Mouse (Mus musculus) gastrocnemius, adult 18-20 months (tissue): ENCODE data around the gene Tor1aip2. TPM values are rescaled to one million over a fixed set of nuclear protein-coding genes. Genes with fewer than 3 reads are reported as not detected.
"Not testable (repeated sequence)": the region's sequence is repeated elsewhere in the genome, so short reads cannot be mapped to it uniquely, and the experiment has no call there.

Source experiments
- DNase-seq: peaks from one replicate; pipeline ENCODE4 v3.0.0; 2021; ENCODE audit warnings: low spot score
- long read RNA-seq, 2 experiments: library from polyadenylated mRNA; stranded (forward); transcript quantifications; one replicate each; pipeline ENCODE4 v2.0.0; 2021
- total RNA-seq, 2 experiments: library from RNA; stranded (reverse); gene quantifications; 2 replicates each; pipeline ENCODE4 v1.2.3; 2021

Tor1aip2 gene
- 10 to 100 TPM; 46.9 to 55.6 TPM for total RNA-seq
- long read RNA-seq, experiment 1, transcript Tor1aip2-202 (2 exons, 2,529 nt) = minor isoform, 7 of 36 reads
- long read RNA-seq, experiment 1, transcript Tor1aip2-203 (3 exons, 2,589 nt) = major isoform, 13 of 36 reads
- long read RNA-seq, experiment 1, partial matches to known transcripts = 1 of 36 reads
- long read RNA-seq, experiment 1, other reads (novel, unspliced or antisense) = 14 of 36 reads
- long read RNA-seq, experiment 2, transcript Tor1aip2-203 (3 exons, 2,589 nt) = major isoform, 15 of 24 reads
- long read RNA-seq, experiment 2, partial matches to known transcripts = 1 of 24 reads
- long read RNA-seq, experiment 2, other reads (novel, unspliced or antisense) = 3 of 24 reads

GRCm38 (mm10) chr1:156035269-156035929, at the start of gene Tor1aip2:
TSS of gene Tor1aip2 (plus strand) at chr1:156035403.
- no peak for DNase-seq

GRCm38 (mm10) chr1:155987625-155988024, 47.6 kb upstream of the Tor1aip2 start:
- DNase-seq = no peak

GRCm38 (mm10) chr1:155989387-155989786, 45.8 kb upstream of the Tor1aip2 start:
- no peak for DNase-seq

GRCm38 (mm10) chr1:155990391-155990790, 44.8 kb upstream of the Tor1aip2 start:
- DNase-seq = no peak

- DNase-seq = no peak
Measured at GRCm38 (mm10) chr1:155994524-155994923, 40.7 kb upstream of the Tor1aip2 start.

- DNase-seq = no peak
Measured at GRCm38 (mm10) chr1:155995612-155996011, 39.6 kb upstream of the Tor1aip2 start.

GRCm38 (mm10) chr1:156002366-156002765, 32.8 kb upstream of the Tor1aip2 start:
- no peak for DNase-seq

GRCm38 (mm10) chr1:156003201-156003935, 31.8 kb upstream of the Tor1aip2 start:
- DNase-seq = no peak

GRCm38 (mm10) chr1:156005906-156006305, 29.3 kb upstream of the Tor1aip2 start:
- DNase-seq = no peak

GRCm38 (mm10) chr1:156009003-156009402, 26.2 kb upstream of the Tor1aip2 start:
- no peak for DNase-seq

- DNase-seq = no peak
Measured at GRCm38 (mm10) chr1:156019800-156020199, 15.4 kb upstream of the Tor1aip2 start.

GRCm38 (mm10) chr1:156020402-156020801, 14.8 kb upstream of the Tor1aip2 start:
- no peak for DNase-seq

GRCm38 (mm10) chr1:156024831-156025503, 10.2 kb upstream of the Tor1aip2 start:
- no peak for DNase-seq

GRCm38 (mm10) chr1:156027849-156028248, 7.4 kb upstream of the Tor1aip2 start:
- no peak for DNase-seq

GRCm38 (mm10) chr1:156028340-156028975, 6.7 kb upstream of the Tor1aip2 start:
- peak; percentile 82 for DNase-seq

- DNase-seq = no peak
Measured at GRCm38 (mm10) chr1:156033921-156034320, 1.3 kb upstream of the Tor1aip2 start.

- no peak for DNase-seq
Measured at GRCm38 (mm10) chr1:156034661-156035060, 542 bp upstream of the Tor1aip2 start.

- peak; percentile 100 for DNase-seq
Measured at GRCm38 (mm10) chr1:156035930-156036737, 931 bp downstream of the Tor1aip2 start, which contains the start of gene Tor1aip1. TSS of gene Tor1aip1 (minus strand) at chr1:156036480.

GRCm38 (mm10) chr1:156037144-156037583, 2.0 kb downstream of the Tor1aip2 start:
- peak; percentile 41 for DNase-seq

- not testable (repeated sequence) for DNase-seq
Measured at GRCm38 (mm10) chr1:156039989-156040388, 4.8 kb downstream of the Tor1aip2 start.
